Mouse (Mus musculus): Measurements from ENCODE around the gene Col18a1.

GRCm38 (mm10) chr10:77150947-77151521 is 15.3 kb downstream of the Col18a1 start:
- TF ChIP-seq POLR2A (IDR thresholded peaks at IDR 0.05; ENCODE audit: low read depth, low read length), result no peak
- TF ChIP-seq CTCF (IDR thresholded peaks at IDR 0.05; ENCODE audit: borderline replicate concordance, insufficient read depth, low read length), result no peak

Data from embryonic fibroblast, embryonic 13.5 days (primary cell).